Mouse (Mus musculus): ENCODE data around the gene Dynlrb2. TPM values are rescaled to one million over a fixed set of nuclear protein-coding genes. Genes with fewer than 3 reads are reported as not detected.

Gene Dynlrb2
- polyA plus RNA-seq, 1 experiment from 2014 or later = 0.28 TPM

- no peaks in the 10 kb centered on the region for H3K27me3 ChIP-seq (ENCODE audit: control insufficient read depth, insufficient read depth, low read length)
- no peaks in the 10 kb centered on the region for H3K36me3 ChIP-seq (ENCODE audit: control insufficient read depth, insufficient read depth, low read length)
- 84% methylated on average over 7 of the region's 7 CpGs for WGBS
- H3K9ac ChIP-seq (ENCODE audit: low read length) = no peak overlapping the region
- ATAC-seq (ENCODE audit: insufficient read depth, low FRiP score) = no peak
- no peaks in the 10 kb centered on the region for H3K9me3 ChIP-seq (replicated peaks; ENCODE audit: control insufficient read depth, low read length)
- H3K4me1 ChIP-seq (ENCODE audit: control insufficient read depth, insufficient read depth, low read length) = no peaks in the 10 kb centered on the region
- H3K4me2 ChIP-seq (ENCODE audit: low read depth, low read length) = no peak overlapping the region
- no peak overlapping the region for H3K27ac ChIP-seq (ENCODE audit: low read length)
- no peak overlapping the region for H3K4me3 ChIP-seq (replicated peaks; ENCODE audit: low read length)
Measured at GRCm38 (mm10) chr8:116524915-116525314, 20.1 kb downstream of the Dynlrb2 start.

GRCm38 (mm10) chr8:116528736-116529135, 24.0 kb downstream of the Dynlrb2 start:
- no peak overlapping the region for H3K9ac ChIP-seq (ENCODE audit: low read length)
- no peak overlapping the region for H3K4me2 ChIP-seq (ENCODE audit: low read depth, low read length)
- no peak overlapping the region for H3K27ac ChIP-seq (ENCODE audit: low read length)
- no peaks in the 10 kb centered on the region for H3K27me3 ChIP-seq (ENCODE audit: control insufficient read depth, insufficient read depth, low read length)
- no peak overlapping the region for H3K4me3 ChIP-seq (replicated peaks; ENCODE audit: low read length)
- peaks cover 4% of the 10 kb centered on the region; the same call in 1 of the 2 replicates for H3K9me3 ChIP-seq (replicated peaks; ENCODE audit: control insufficient read depth, low read length)
- WGBS = 73% methylated on average over 7 of the region's 7 CpGs
- H3K4me1 ChIP-seq (ENCODE audit: control insufficient read depth, insufficient read depth, low read length) = no peaks in the 10 kb centered on the region
- no peaks in the 10 kb centered on the region for H3K36me3 ChIP-seq (ENCODE audit: control insufficient read depth, insufficient read depth, low read length)
- ATAC-seq (ENCODE audit: insufficient read depth, low FRiP score) = no peak

GRCm38 (mm10) chr8:116533081-116533480, 28.3 kb downstream of the Dynlrb2 start:
- Histone ChIP-seq H3K27me3 (ENCODE audit: control insufficient read depth, insufficient read depth, low read length) (no peaks in the 10 kb centered on the region), H3K4me1 (ENCODE audit: control insufficient read depth, insufficient read depth, low read length) (no peaks in the 10 kb centered on the region), H3K9me3 (replicated peaks; ENCODE audit: control insufficient read depth, low read length) (peaks cover 4% of the 10 kb centered on the region; the same call in 1 of the 2 replicates), H3K27ac (ENCODE audit: low read length) (no peak overlapping the region), H3K4me2 (ENCODE audit: low read depth, low read length) (no peak overlapping the region), H3K36me3 (ENCODE audit: control insufficient read depth, insufficient read depth, low read length) (no peaks in the 10 kb centered on the region), H3K4me3 (replicated peaks; ENCODE audit: low read length) (no peak overlapping the region), H3K9ac (ENCODE audit: low read length) (no peak overlapping the region)
- no peak for ATAC-seq (ENCODE audit: insufficient read depth, low FRiP score)
- 74% methylated on average over 6 of the region's 6 CpGs for WGBS

- Histone ChIP-seq H3K9ac (ENCODE audit: low read length) (no peak overlapping the region), H3K27me3 (ENCODE audit: control insufficient read depth, insufficient read depth, low read length) (no peaks in the 10 kb centered on the region), H3K36me3 (ENCODE audit: control insufficient read depth, insufficient read depth, low read length) (no peaks in the 10 kb centered on the region), H3K4me3 (replicated peaks; ENCODE audit: low read length) (no peak overlapping the region), H3K4me1 (ENCODE audit: control insufficient read depth, insufficient read depth, low read length) (no peaks in the 10 kb centered on the region), H3K27ac (ENCODE audit: low read length) (no peak overlapping the region), H3K4me2 (ENCODE audit: low read depth, low read length) (no peak overlapping the region), H3K9me3 (replicated peaks; ENCODE audit: control insufficient read depth, low read length) (peaks cover 4% of the 10 kb centered on the region; the same call in 1 of the 2 replicates)
- WGBS = 70% methylated on average over 5 of the region's 5 CpGs
- ATAC-seq (ENCODE audit: insufficient read depth, low FRiP score) = no peak
Measured at GRCm38 (mm10) chr8:116536786-116537185, 32.0 kb downstream of the Dynlrb2 start.

GRCm38 (mm10) chr8:116538763-116539162, 34.0 kb downstream of the Dynlrb2 start:
- Histone ChIP-seq H3K9ac (ENCODE audit: low read length) (no peak overlapping the region), H3K36me3 (ENCODE audit: control insufficient read depth, insufficient read depth, low read length) (no peaks in the 10 kb centered on the region), H3K9me3 (replicated peaks; ENCODE audit: control insufficient read depth, low read length) (no peaks in the 10 kb centered on the region), H3K27me3 (ENCODE audit: control insufficient read depth, insufficient read depth, low read length) (no peaks in the 10 kb centered on the region), H3K4me3 (replicated peaks; ENCODE audit: low read length) (no peak overlapping the region), H3K4me2 (ENCODE audit: low read depth, low read length) (no peak overlapping the region), H3K27ac (ENCODE audit: low read length) (no peak overlapping the region), H3K4me1 (ENCODE audit: control insufficient read depth, insufficient read depth, low read length) (no peaks in the 10 kb centered on the region)
- ATAC-seq (ENCODE audit: insufficient read depth, low FRiP score) = no peak
- 31% methylated on average over 7 of the region's 7 CpGs for WGBS

DNA sequence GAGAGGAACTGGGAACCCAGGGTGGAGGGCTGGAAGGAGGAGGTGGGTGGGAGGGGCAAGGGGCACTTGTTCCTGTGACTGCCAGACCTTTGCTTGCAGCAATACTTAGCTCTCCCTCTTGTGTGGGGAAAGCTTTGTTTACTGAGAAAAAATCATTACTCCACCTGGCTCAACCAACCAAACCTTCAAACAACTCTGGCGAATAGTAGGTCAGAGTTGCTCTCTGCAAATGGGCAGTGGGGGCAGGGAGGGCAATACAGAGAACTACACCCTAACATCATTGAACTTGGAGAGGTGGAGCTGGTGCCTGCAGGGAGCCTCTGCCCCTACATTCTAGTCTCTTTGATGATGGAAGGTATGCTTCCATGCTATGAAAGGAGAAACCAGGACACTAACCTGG, 35.4 kb downstream of the Dynlrb2 start:
- Histone ChIP-seq H3K4me1 (ENCODE audit: control insufficient read depth, insufficient read depth, low read length) (no peaks in the 10 kb centered on the region), H3K9me3 (replicated peaks; ENCODE audit: control insufficient read depth, low read length) (no peaks in the 10 kb centered on the region), H3K36me3 (ENCODE audit: control insufficient read depth, insufficient read depth, low read length) (no peaks in the 10 kb centered on the region), H3K27ac (ENCODE audit: low read length) (no peak overlapping the region), H3K4me2 (ENCODE audit: low read depth, low read length) (no peak overlapping the region), H3K9ac (ENCODE audit: low read length) (no peak overlapping the region), H3K4me3 (replicated peaks; ENCODE audit: low read length) (no peak overlapping the region), H3K27me3 (ENCODE audit: control insufficient read depth, insufficient read depth, low read length) (no peaks in the 10 kb centered on the region)
- ATAC-seq (ENCODE audit: insufficient read depth, low FRiP score) = no peak
- 65% methylated on average over 1 of the region's 1 CpGs for WGBS

DNA sequence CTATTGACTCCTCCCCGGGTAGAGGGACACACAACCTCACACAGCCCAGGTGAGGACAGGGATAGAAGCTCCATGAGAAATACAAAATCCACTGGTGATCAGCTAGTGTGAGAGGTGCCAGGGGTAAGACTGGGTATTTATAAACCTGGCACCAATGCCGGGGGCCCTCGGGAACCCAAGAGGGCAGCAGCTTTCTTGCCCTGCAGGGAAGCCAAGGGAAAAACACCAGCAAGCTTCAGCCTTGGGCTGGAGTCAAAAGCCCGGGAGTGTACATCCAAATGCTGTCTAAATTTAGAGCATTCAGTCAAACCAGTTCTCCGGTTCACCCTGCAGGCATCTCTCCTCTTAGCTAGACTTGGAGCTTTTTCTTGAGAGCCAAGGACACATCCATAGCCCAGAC, 38.1 kb downstream of the Dynlrb2 start:
- H3K9me3 ChIP-seq (replicated peaks; ENCODE audit: control insufficient read depth, low read length) = no peaks in the 10 kb centered on the region
- no peaks in the 10 kb centered on the region for H3K36me3 ChIP-seq (ENCODE audit: control insufficient read depth, insufficient read depth, low read length)
- no peak overlapping the region for H3K4me2 ChIP-seq (ENCODE audit: low read depth, low read length)
- H3K9ac ChIP-seq (ENCODE audit: low read length) = no peak overlapping the region
- no peaks in the 10 kb centered on the region for H3K4me1 ChIP-seq (ENCODE audit: control insufficient read depth, insufficient read depth, low read length)
- WGBS = 83% methylated on average over 5 of the region's 5 CpGs
- no peak overlapping the region for H3K4me3 ChIP-seq (replicated peaks; ENCODE audit: low read length)
- H3K27me3 ChIP-seq (ENCODE audit: control insufficient read depth, insufficient read depth, low read length) = no peaks in the 10 kb centered on the region
- no peak overlapping the region for H3K27ac ChIP-seq (ENCODE audit: low read length)
- no peak for ATAC-seq (ENCODE audit: insufficient read depth, low FRiP score)

DNA sequence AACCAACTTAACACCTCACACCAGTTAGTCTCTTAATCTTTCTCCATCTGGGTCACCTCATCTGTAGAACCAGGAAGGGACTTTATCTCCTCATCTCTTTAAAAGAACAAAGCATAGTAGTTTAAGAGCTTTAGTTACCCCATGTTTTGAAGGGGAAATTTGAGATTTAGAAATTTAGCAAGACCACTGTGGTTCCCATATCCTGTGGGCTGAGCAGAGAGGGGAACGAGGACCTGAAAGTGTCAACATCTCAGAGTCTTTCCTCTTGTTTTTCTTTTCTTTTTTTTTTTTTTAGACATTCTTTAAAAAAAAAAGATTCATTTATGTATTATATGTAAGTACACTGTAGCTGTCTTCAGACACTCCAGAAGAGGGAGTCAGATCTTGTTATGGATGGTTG, 38.6 kb downstream of the Dynlrb2 start:
- Histone ChIP-seq H3K27me3 (ENCODE audit: control insufficient read depth, insufficient read depth, low read length) (no peaks in the 10 kb centered on the region), H3K9ac (ENCODE audit: low read length) (no peak overlapping the region), H3K4me1 (ENCODE audit: control insufficient read depth, insufficient read depth, low read length) (no peaks in the 10 kb centered on the region), H3K9me3 (replicated peaks; ENCODE audit: control insufficient read depth, low read length) (no peaks in the 10 kb centered on the region), H3K27ac (ENCODE audit: low read length) (no peak overlapping the region), H3K4me3 (replicated peaks; ENCODE audit: low read length) (no peak overlapping the region), H3K4me2 (ENCODE audit: low read depth, low read length) (no peak overlapping the region), H3K36me3 (ENCODE audit: control insufficient read depth, insufficient read depth, low read length) (no peaks in the 10 kb centered on the region)
- 66% methylated on average over 1 of the region's 1 CpGs for WGBS
- ATAC-seq (ENCODE audit: insufficient read depth, low FRiP score) = no peak

DNA sequence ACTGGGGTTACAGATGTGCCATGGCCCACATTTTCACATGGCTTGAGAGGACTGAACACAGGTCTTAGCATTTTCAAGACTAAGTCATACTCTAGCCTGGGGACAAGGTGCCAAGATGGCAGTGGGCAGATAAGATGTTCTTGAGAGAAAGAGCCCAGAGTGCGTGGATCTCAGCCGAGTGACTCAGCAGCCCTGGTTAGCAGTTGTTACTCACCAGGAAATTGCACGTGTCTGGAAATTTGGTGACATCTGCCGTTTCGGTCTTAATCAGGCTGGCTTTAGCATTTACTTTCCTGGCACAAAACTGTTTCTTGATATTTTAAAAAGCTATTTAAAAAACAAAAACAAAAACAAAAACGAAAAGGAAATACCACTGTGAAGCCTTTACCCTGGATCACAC, 47.5 kb downstream of the Dynlrb2 start:
- H3K27ac ChIP-seq (ENCODE audit: low read length) = no peak overlapping the region
- H3K9me3 ChIP-seq (replicated peaks; ENCODE audit: control insufficient read depth, low read length) = no peaks in the 10 kb centered on the region
- no peak for ATAC-seq (ENCODE audit: insufficient read depth, low FRiP score)
- no peak overlapping the region for H3K9ac ChIP-seq (ENCODE audit: low read length)
- WGBS = 72% methylated on average over 6 of the region's 6 CpGs
- no peaks in the 10 kb centered on the region for H3K27me3 ChIP-seq (ENCODE audit: control insufficient read depth, insufficient read depth, low read length)
- H3K4me3 ChIP-seq (replicated peaks; ENCODE audit: low read length) = no peak overlapping the region
- no peak overlapping the region for H3K4me2 ChIP-seq (ENCODE audit: low read depth, low read length)
- no peaks in the 10 kb centered on the region for H3K4me1 ChIP-seq (ENCODE audit: control insufficient read depth, insufficient read depth, low read length)
- no peaks in the 10 kb centered on the region for H3K36me3 ChIP-seq (ENCODE audit: control insufficient read depth, insufficient read depth, low read length)

- H3K4me3 ChIP-seq (replicated peaks; ENCODE audit: low read length) = no peak overlapping the region
- H3K36me3 ChIP-seq (ENCODE audit: control insufficient read depth, insufficient read depth, low read length) = no peaks in the 10 kb centered on the region
- H3K4me2 ChIP-seq (ENCODE audit: low read depth, low read length) = no peak overlapping the region
- H3K27me3 ChIP-seq (ENCODE audit: control insufficient read depth, insufficient read depth, low read length) = no peaks in the 10 kb centered on the region
- H3K27ac ChIP-seq (ENCODE audit: low read length) = no peak overlapping the region
- WGBS = 75% methylated on average over 3 of the region's 3 CpGs
- no peaks in the 10 kb centered on the region for H3K9me3 ChIP-seq (replicated peaks; ENCODE audit: control insufficient read depth, low read length)
- no peaks in the 10 kb centered on the region for H3K4me1 ChIP-seq (ENCODE audit: control insufficient read depth, insufficient read depth, low read length)
- H3K9ac ChIP-seq (ENCODE audit: low read length) = no peak overlapping the region
- ATAC-seq (ENCODE audit: insufficient read depth, low FRiP score) = no peak
Measured at GRCm38 (mm10) chr8:116552778-116553177, 48.0 kb downstream of the Dynlrb2 start.

All from stomach, embryonic 16.5 days (tissue).